Mouse (Mus musculus): Measurements from ENCODE around the gene Otp.

Otp gene

DNA sequence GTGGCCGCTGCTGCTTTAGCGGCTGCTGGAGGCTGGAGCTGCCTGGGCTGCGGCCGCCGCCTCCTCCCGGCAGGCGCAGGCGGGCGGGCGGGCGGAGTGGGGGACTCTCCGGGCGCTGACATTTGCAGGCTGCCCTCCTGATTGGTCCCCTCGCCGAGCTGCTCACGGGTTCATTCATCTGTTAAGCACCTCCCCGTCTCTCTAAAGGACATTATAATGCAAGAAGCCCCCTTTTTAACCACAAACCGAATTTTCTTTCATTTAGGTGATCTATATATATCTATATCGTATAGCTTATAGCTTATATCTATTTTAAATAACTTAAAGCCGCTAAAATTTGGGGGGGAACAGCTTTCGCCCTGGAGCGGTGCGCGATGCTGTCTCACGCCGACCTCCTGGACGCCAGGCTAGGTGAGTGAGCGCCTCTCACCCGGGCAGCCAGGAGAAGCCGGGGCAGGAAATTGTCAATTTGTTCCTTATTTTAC, at the start of gene Otp:
TSS of gene Otp (plus strand) at position 207 of the 485 bp plus-strand sequence.
- DNase-seq = peak in 1 of 2 experiments; percentile 18

DNA sequence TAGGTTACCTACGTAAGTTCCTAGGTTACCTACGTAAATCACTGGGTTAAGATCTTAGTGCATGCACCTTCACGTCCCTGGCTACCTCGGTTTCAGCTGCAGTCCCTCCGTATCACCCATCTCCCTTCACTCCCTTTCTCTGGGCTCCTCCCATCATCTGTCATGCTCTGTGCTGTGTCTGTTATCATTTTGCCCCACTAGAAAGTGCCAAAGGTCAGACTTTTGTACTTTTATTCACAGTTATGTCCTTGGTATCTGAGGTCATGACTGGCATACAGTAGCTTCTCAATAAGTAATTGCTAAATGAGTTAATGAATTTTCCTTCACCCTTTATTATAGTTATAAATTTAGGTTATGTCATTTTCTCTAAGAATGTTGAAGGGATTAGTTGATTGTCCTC, 49.0 kb upstream of the Otp start:
- DNase-seq = no peak

- no peak for DNase-seq
These were observed 48.4 kb upstream of the Otp start for GRCm38 (mm10) chr13:94826986-94827385.

GRCm38 (mm10) chr13:94827847-94828246, 47.6 kb upstream of the Otp start:
- DNase-seq = no peak

DNA sequence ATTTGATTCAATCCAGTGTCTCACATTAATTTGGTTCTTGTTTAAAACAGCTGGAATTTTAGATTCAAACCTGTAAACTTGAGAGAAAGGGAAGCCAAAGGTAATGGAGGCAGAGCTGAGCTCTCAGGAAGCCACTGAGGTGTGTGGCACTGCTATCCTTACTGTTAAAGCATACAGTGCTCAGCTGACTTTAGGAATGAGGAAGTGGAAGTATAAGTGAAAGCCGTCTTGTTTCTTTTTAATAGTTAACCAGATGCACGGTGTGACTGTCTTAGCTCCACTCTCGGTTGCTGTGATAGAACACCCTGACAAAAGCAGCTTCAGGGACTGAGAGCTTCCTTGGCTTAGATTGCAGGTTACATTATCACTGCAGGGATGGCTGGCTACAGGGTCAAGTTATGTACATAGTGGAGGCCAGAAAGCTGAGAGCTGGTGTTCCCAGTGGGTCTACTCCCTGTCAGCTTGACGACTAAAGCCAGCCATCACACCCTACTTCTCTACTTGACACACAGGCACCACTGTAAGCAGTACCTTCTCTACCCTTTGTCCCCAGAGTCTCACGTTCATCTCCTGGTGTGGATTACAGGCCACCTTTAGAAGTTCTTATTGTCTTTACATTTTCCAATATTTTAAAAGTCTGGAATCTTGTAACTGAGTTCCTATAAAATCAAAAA, 37.2 kb upstream of the Otp start:
- DNase-seq = no peak

GRCm38 (mm10) chr13:94838756-94839337, 36.6 kb upstream of the Otp start:
- DNase-seq = no peak

GRCm38 (mm10) chr13:94843236-94843635, 32.2 kb upstream of the Otp start:
- DNase-seq = no peak

- no peak for DNase-seq
These were observed 27.5 kb upstream of the Otp start for GRCm38 (mm10) chr13:94847870-94848269.

- DNase-seq = no peak
These were observed 26.1 kb upstream of the Otp start for GRCm38 (mm10) chr13:94849351-94849750.

DNA sequence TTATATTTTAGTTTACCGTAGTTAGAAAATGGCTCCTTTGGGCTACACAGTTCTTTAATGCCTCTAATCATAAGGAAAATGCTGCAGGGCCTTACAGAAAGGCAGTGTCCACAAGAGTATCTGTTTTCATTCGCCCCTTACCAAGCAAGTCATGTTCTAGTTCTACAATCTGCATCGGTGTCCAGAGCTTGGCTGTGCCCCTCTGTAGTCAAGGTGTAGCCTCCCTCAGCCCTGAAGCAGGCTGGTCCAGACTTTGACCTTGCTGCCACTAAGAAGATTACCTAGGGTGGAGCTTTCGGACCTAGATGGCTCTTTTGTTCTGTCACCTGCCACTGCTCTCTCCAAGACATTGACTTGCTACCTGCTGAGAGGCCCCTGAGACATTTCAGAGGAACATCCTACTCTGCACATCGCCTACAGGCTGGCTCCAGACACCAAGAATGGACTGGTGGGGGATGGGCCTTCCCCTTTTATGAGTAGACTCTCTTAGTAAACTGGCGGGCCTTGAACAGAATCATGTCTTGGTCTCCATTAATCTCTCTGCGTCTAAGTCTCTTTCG, 17.3 kb upstream of the Otp start:
- no peak for DNase-seq

DNA sequence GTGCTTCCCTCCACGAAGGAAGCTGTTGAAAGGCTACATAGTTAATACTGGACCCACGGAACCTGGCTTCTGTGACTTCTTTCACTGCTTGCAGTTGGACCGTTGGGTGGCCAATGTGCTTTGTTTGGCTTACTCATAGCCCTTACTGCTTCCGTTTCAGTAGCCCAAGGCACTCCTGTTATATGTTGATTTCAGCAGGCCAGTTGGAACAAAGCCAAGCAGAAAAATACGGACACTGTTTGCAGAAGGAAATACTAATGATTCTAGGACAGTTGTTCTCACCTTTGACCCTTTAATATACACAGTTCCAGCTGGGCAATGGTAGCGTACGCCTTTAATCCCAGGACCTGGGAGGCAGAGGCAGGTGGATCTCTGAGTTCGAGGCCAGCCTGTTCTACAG, 16.1 kb upstream of the Otp start:
- DNase-seq = no peak

GRCm38 (mm10) chr13:94862491-94863230, 12.7 kb upstream of the Otp start:
- no peak for DNase-seq

DNA sequence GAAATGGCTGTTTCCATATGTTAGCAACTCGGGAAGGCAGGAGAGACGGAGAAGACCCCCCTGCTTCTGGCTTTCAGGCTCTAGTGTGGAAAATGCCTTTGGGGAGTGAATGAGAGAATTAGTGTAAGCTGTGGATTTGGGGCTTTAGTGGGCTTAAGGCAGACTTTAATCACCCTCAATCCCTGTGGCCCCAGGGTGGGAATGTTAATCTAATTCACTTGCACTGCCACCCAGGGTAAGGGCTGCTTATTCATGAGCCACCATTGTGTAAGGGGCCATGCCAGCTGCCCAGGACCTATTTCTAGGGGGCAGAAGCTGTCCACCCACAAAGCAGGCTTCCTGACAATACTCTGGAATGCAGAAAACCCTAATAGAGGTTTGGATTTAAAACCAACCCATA, 8.5 kb upstream of the Otp start:
- DNase-seq = no peak

GRCm38 (mm10) chr13:94867772-94868171, 7.6 kb upstream of the Otp start:
- DNase-seq = no peak

- peak; percentile 28 to 61 for DNase-seq
These were observed 6.9 kb upstream of the Otp start for GRCm38 (mm10) chr13:94868478-94868950.

DNA sequence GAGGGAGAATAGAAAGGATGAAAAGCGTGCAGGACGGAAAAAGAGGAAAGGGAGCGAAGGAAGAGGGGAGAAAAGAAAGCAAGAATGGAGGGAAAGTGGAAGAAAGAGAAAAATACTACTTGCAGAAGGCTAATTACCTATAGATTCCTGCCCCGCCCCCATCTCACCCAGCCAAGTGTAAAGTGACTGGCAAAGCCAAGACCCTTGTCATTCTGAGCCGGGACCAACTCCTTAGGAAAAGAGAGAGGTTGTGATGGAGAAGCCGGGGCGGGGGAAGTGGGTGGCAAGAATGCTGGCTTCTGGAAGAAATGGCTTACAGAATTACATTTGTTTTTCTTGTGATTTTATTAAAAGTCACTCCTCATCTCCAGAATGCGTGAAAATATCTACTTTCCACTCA, 5.9 kb upstream of the Otp start:
- DNase-seq = peak in 1 of 2 experiments; percentile 12

- peak in 1 of 2 experiments; percentile 28 for DNase-seq
These were observed 5.3 kb upstream of the Otp start for GRCm38 (mm10) chr13:94870071-94870460.

DNA sequence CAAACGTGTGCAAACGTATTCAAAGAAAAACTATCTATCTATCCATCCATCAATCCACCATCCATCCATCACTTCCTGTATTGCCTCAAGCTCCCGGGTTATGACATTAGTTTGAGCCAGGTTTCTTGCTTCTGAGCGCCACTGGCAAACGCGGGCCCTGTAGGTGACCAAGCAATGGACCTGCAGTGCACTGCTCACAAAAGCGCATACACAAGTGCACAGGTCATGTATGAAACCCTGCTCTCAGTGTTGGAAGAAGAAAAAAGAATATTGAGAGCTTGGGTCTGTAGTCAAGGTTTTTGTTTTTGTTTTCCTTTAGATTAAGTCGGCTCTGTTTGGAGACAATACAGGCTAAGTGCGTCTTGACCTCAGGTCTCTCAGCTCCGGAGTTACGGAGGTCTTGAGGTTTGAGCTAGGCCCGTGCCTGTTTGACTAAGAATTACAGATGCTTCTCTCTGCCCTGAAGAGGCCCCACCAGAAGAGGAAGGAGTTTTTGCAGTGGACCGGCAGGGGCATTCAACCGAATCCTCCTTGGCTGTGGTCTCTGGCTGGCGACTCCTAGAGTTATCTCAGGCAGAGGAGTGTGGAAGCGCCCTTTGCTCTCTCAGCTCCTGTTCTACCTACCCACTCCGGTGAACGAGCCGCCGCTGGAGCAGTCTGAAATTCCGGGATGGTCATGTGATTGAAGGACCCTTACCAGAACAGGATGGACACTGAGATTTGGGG, 4.8 kb upstream of the Otp start:
- peak in 1 of 2 experiments; percentile 24 for DNase-seq

- peak in 1 of 2 experiments; percentile 11 for DNase-seq
These were observed 3.5 kb upstream of the Otp start for GRCm38 (mm10) chr13:94871806-94872320.

GRCm38 (mm10) chr13:94872439-94872838, 3.0 kb upstream of the Otp start:
- peak in 1 of 2 experiments; percentile 16 for DNase-seq

DNA sequence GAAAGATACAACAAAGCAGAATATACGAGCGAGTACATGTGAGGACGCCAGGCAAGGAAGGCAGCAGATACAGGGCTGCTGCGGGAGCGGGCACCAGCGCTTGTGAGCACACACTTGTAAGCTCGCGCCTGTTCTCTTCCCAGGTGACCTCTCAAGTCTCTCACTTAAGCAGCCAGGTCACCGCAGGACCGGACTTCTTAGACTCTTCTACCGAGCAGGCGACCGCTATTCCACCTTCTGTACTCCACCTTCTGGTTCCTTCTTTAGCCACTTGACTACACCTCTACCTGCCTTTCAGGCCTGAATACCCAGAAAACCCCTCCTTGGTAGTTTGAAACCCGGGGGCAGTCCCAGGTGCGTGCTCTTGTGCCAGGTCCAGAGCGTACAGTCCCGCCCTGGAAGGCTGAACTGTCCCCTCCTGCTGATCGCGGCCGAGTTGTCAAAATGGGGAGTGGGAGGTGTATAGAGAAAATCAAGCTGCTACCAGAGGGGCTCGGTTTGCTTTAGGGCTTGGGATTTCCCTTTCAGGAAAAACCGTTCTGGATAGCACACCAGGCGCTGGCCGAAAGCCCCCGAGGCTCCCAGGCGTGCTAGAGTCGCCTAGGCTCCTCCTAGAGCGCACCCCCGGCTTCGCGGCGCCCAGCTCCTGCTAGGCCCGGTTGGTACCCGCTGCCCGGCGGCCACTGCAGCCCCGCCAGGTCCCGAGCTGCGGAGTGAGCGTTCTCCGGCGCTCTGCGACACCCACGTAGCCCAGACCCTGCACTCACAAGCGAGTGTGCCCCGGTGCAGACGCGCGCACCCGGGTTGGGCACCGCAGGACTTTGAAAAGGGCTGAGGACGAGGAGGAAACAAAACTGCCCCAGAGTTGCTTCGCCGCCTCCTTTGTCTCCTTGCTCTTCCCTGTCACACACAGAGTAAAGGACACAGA, 2.0 kb upstream of the Otp start:
- DNase-seq = peak; percentile 19 to 32

Measured in cerebellum, postnatal 25 days (tissue).